Mouse (Mus musculus): ENCODE data around the gene Ppfia1. TPM values are rescaled to one million over a fixed set of nuclear protein-coding genes. Genes with fewer than 3 reads are reported as not detected.

The Ppfia1 gene
- polyA plus RNA-seq, 2 experiments: 13.7 to 15.4 TPM

DNA sequence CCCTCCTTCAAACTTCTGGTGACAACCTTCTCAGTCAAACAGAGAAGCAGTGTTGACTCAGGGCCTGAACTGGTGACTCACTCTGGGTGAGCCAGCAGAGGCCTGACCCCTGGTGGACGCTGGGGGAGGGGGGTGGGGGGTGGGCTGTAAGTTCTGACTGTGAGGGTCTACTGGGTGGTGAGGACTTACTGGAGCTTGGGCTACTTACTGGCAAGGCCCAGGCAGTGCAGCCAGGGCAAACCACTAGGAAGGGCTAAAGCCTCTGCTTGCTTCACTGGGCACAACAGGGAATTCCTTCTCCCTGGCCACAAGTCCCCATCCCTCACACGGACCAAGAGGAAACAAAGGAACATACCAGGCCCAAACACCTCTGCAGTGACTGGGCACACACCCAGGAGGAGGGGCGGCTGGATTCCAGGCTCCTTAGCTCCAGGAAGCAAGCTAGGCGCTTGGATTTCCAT, 84.3 kb downstream of the Ppfia1 start:
- WGBS (ENCODE audit: insufficient replicate concordance): 47% methylated on average over 4 of the region's 4 CpGs

DNA sequence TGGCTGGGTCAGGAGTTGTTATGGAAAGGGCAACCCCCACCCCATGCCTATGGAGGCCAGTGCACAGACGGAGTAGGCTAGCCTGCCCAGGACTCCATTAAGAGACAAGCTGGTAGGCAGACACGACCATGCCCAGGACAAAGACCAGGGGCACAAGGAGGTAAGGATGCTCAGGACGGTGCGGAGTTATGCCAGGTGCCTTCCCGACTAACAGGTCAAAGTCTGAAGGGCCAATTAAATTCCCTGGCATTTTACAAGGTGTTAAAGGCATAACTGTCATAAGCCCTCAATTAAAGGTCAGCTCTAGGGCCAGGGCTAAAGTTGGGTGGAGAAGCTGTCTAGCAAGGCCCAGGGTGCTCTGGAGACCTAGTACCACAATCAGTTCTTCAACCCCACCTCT, 84.8 kb downstream of the Ppfia1 start:
- Histone ChIP-seq H3K4me2 (ENCODE audit: low read depth) (no peak overlapping the region), H3K27ac (no peak overlapping the region)
- 88% methylated on average over 5 of the region's 5 CpGs for WGBS (ENCODE audit: insufficient replicate concordance)

More for the DNA sequence above, 84.3 kb downstream of the Ppfia1 start:
- H3K27me3 ChIP-seq (ENCODE audit: control insufficient read depth, insufficient read depth, low read length): no peaks in the 10 kb centered on the region
- no peak for ATAC-seq (ENCODE audit: insufficient read depth)
- no peak overlapping the region for H3K9ac ChIP-seq (replicated peaks)
- no peaks in the 10 kb centered on the region for H3K9me3 ChIP-seq (ENCODE audit: control insufficient read depth, low read length)
- no peak for DNase-seq (ENCODE audit: low read depth in 3 of 3, low spot score in 3 of 3)
- TF ChIP-seq EP300 (IDR thresholded peaks at IDR 0.05; ENCODE audit: low read depth) (no peak), CTCF (IDR thresholded peaks at IDR 0.05; ENCODE audit: low read depth) (no peak)
- peaks cover 0 to 6% of the 10 kb centered on the region in 2 experiments; a peak in 3 of 4 replicates for H3K4me1 ChIP-seq (replicated peaks; ENCODE audit: control insufficient read depth in 2 of 2, insufficient read depth in 2 of 2, low read length in 1 of 2)
- H3K27ac ChIP-seq: no peak overlapping the region
- peak overlapping the region; percentile 94 for H3K4me2 ChIP-seq (ENCODE audit: low read depth)
- H3K36me3 ChIP-seq (replicated peaks; ENCODE audit: control insufficient read depth, insufficient read depth, low read depth): no peaks in the 10 kb centered on the region; the same call in none of the 2 replicates
- H3K4me3 ChIP-seq (ENCODE audit: insufficient read depth in 1 of 2, low read depth in 2 of 2, low read length in 2 of 2): peak overlapping the region; percentile 80 to 93; a peak in 2 of 4 replicates

DNA sequence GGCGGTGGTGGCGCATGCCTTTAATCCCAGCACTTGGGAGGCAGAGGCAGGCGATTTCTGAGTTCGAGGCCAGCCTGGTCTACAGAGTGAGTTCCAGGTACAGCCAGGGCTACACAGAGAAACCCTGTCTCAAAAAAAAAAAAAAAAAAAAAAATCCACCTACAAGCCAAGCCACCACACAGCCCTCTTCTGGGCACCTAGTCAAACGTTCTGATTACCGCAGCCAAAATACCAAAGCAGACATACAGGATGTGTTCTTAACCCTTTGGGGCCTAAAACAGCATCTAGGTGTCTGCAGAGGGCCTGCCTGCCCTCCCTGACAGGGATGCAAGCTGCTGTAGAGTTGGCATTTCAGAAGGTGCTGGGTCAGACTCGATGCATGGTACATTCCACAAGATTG, 91.0 kb downstream of the Ppfia1 start:
- Histone ChIP-seq H3K9me3 (ENCODE audit: control insufficient read depth, low read length) (no peaks in the 10 kb centered on the region), H3K4me2 (ENCODE audit: low read depth) (no peak overlapping the region), H3K27me3 (ENCODE audit: control insufficient read depth, insufficient read depth, low read length) (no peaks in the 10 kb centered on the region), H3K27ac (no peak overlapping the region), H3K4me3 (ENCODE audit: insufficient read depth in 1 of 2, low read depth in 2 of 2, low read length in 2 of 2) (no peak overlapping the region), H3K9ac (replicated peaks) (no peak overlapping the region), H3K36me3 (replicated peaks; ENCODE audit: control insufficient read depth, insufficient read depth, low read depth) (peaks cover 19% of the 10 kb centered on the region), H3K4me1 (replicated peaks; ENCODE audit: control insufficient read depth in 2 of 2, insufficient read depth in 2 of 2, low read length in 1 of 2) (no peaks in the 10 kb centered on the region; a peak in 1 of 4 replicates)
- TF ChIP-seq EP300 (IDR thresholded peaks at IDR 0.05; ENCODE audit: low read depth) (no peak), CTCF (IDR thresholded peaks at IDR 0.05; ENCODE audit: low read depth) (no peak)
- ATAC-seq (ENCODE audit: insufficient read depth) (no peak), DNase-seq (ENCODE audit: low read depth in 3 of 3, low spot score in 3 of 3) (no peak)
- WGBS (ENCODE audit: insufficient replicate concordance): 75% methylated on average over 7 of the region's 7 CpGs

More for the DNA sequence above, 84.8 kb downstream of the Ppfia1 start:
- DNase-seq (ENCODE audit: low read depth in 3 of 3, low spot score in 3 of 3) (no peak), ATAC-seq (ENCODE audit: insufficient read depth) (no peak)
- no peaks in the 10 kb centered on the region; the same call in none of the 2 replicates for H3K36me3 ChIP-seq (replicated peaks; ENCODE audit: control insufficient read depth, insufficient read depth, low read depth)
- no peak overlapping the region for H3K9ac ChIP-seq (replicated peaks)
- no peaks in the 10 kb centered on the region for H3K9me3 ChIP-seq (ENCODE audit: control insufficient read depth, low read length)
- no peaks in the 10 kb centered on the region for H3K27me3 ChIP-seq (ENCODE audit: control insufficient read depth, insufficient read depth, low read length)
- peaks cover 0 to 6% of the 10 kb centered on the region in 2 experiments; a peak in 3 of 4 replicates for H3K4me1 ChIP-seq (replicated peaks; ENCODE audit: control insufficient read depth in 2 of 2, insufficient read depth in 2 of 2, low read length in 1 of 2)
- no peak overlapping the region for H3K4me3 ChIP-seq (ENCODE audit: insufficient read depth in 1 of 2, low read depth in 2 of 2, low read length in 2 of 2)
- TF ChIP-seq EP300 (IDR thresholded peaks at IDR 0.05; ENCODE audit: low read depth) (no peak), CTCF (IDR thresholded peaks at IDR 0.05; ENCODE audit: low read depth) (no peak)

DNA sequence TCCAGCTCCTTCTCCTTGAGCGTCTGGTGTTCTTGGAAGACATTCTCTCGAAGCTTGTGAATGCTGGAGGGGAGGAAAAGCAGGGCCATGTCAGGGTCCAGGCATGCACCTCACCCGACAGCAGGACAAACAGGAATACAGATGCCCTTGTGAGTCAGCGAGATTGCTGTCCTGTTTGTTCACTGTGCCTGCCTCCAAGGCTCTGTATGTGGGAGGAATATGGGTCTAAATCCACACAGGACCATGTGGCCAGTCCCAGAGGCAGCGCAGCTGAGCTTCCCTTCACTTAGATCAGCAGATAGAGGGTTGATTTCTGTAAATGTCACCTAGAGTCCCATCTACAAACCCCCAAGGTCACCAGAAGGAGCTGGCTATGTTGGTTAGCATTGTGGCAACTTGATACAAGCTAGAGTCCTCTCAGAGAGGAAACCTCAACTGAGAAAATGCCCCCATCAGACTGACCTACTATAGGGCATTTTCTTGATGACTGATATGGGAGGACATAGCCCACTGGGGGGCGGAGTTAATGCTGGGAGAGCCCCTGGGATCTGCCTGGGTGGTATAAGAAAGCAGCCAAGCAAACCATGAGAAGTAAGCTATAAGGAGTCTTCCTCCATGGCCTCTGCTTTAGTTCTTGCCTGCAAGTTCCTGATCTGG, 92.2 kb downstream of the Ppfia1 start:
- H3K36me3 ChIP-seq (replicated peaks; ENCODE audit: control insufficient read depth, insufficient read depth, low read depth): peaks cover 22% of the 10 kb centered on the region
- H3K27ac ChIP-seq: no peak overlapping the region
- no peak for ATAC-seq (ENCODE audit: insufficient read depth)
- H3K9ac ChIP-seq (replicated peaks): no peak overlapping the region
- H3K9me3 ChIP-seq (ENCODE audit: control insufficient read depth, low read length): no peaks in the 10 kb centered on the region
- no peak overlapping the region for H3K4me3 ChIP-seq (ENCODE audit: insufficient read depth in 1 of 2, low read depth in 2 of 2, low read length in 2 of 2)
- no peak for DNase-seq (ENCODE audit: low read depth in 3 of 3, low spot score in 3 of 3)
- TF ChIP-seq CTCF (IDR thresholded peaks at IDR 0.05; ENCODE audit: low read depth) (no peak), EP300 (IDR thresholded peaks at IDR 0.05; ENCODE audit: low read depth) (no peak)
- no peak overlapping the region for H3K4me2 ChIP-seq (ENCODE audit: low read depth)
- H3K27me3 ChIP-seq (ENCODE audit: control insufficient read depth, insufficient read depth, low read length): no peaks in the 10 kb centered on the region
- WGBS (ENCODE audit: insufficient replicate concordance): 78% methylated on average over 6 of the region's 6 CpGs
- no peaks in the 10 kb centered on the region for H3K4me1 ChIP-seq (replicated peaks; ENCODE audit: control insufficient read depth in 2 of 2, insufficient read depth in 2 of 2, low read length in 1 of 2)

DNA sequence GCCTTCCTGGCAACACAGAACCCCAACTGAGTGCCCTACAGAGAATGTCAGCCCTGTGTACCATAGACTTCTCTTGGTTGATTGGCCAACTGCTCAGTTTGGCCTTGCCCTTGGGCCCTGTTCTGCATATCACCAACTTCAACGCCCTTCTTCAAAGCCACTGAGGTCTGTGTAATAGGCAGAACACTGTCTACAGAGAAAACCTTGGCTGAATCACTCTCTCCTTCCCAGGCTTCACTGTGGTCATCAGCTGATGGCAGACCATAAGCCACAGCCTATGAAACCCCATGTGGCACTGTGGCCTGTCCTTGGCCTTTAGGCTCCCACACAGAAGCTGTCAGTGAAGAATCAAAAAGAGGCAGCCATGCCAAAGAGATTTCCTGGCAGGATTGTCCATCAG, 94.6 kb downstream of the Ppfia1 start:
- no peaks in the 10 kb centered on the region for H3K4me1 ChIP-seq (replicated peaks; ENCODE audit: control insufficient read depth in 2 of 2, insufficient read depth in 2 of 2, low read length in 1 of 2)
- H3K4me3 ChIP-seq (ENCODE audit: insufficient read depth in 1 of 2, low read depth in 2 of 2, low read length in 2 of 2): no peak overlapping the region
- no peaks in the 10 kb centered on the region for H3K27me3 ChIP-seq (ENCODE audit: control insufficient read depth, insufficient read depth, low read length)
- WGBS (ENCODE audit: insufficient replicate concordance): 69% methylated on average over 1 of the region's 1 CpGs
- no peak for DNase-seq (ENCODE audit: low read depth in 3 of 3, low spot score in 3 of 3)
- no peak for TF ChIP-seq EP300 (IDR thresholded peaks at IDR 0.05; ENCODE audit: low read depth)
- no peak for TF ChIP-seq CTCF (IDR thresholded peaks at IDR 0.05; ENCODE audit: low read depth)
- H3K9ac ChIP-seq (replicated peaks): no peak overlapping the region
- H3K4me2 ChIP-seq (ENCODE audit: low read depth): no peak overlapping the region
- peaks cover 22% of the 10 kb centered on the region for H3K36me3 ChIP-seq (replicated peaks; ENCODE audit: control insufficient read depth, insufficient read depth, low read depth)
- no peaks in the 10 kb centered on the region for H3K9me3 ChIP-seq (ENCODE audit: control insufficient read depth, low read length)
- no peak overlapping the region for H3K27ac ChIP-seq
- ATAC-seq (ENCODE audit: insufficient read depth): no peak
